Mouse (Mus musculus): ENCODE measurements at regions not wholly inside any gene's neighbourhood (a gene's known extent, or its start where the extent isn't known, plus 50 kb on each side); places are given as distances from the start of the nearest gene placed in this dataset.

GRCm38 (mm10) chr5:149908376-149909078 is 109.9 kb upstream of the Rxfp2 start:
- no peak for DNase-seq (ENCODE audit: low spot score in 2 of 2)

- no peak for DNase-seq (ENCODE audit: low spot score in 2 of 2)
Measured at GRCm38 (mm10) chr5:149909108-149909739, 109.3 kb upstream of the Rxfp2 start.

- no peak for DNase-seq (ENCODE audit: low spot score in 2 of 2)
Measured at GRCm38 (mm10) chr5:149909971-149910370, 108.5 kb upstream of the Rxfp2 start.

GRCm38 (mm10) chr5:149911968-149912367 is 106.5 kb upstream of the Rxfp2 start:
- DNase-seq (ENCODE audit: low spot score in 2 of 2): no peak

- no peak for DNase-seq (ENCODE audit: low spot score in 2 of 2)
Measured at GRCm38 (mm10) chr5:149915761-149916160, 102.7 kb upstream of the Rxfp2 start.

GRCm38 (mm10) chr5:149917374-149917773 is 101.1 kb upstream of the Rxfp2 start:
- DNase-seq (ENCODE audit: low spot score in 2 of 2): no peak

GRCm38 (mm10) chr5:149919097-149919496 is 99.4 kb upstream of the Rxfp2 start:
- DNase-seq (ENCODE audit: low spot score in 2 of 2): no peak

GRCm38 (mm10) chr5:149920326-149920725 is 98.1 kb upstream of the Rxfp2 start:
- no peak for DNase-seq (ENCODE audit: low spot score in 2 of 2)

GRCm38 (mm10) chr5:149924501-149924900 is 94.0 kb upstream of the Rxfp2 start:
- no peak for DNase-seq (ENCODE audit: low spot score in 2 of 2)

GRCm38 (mm10) chr5:149926786-149927185 is 91.7 kb upstream of the Rxfp2 start:
- DNase-seq (ENCODE audit: low spot score in 2 of 2): no peak

GRCm38 (mm10) chr5:149931574-149932161 is 86.8 kb upstream of the Rxfp2 start:
- no peak for DNase-seq (ENCODE audit: low spot score in 2 of 2)

- no peak for DNase-seq (ENCODE audit: low spot score in 2 of 2)
Measured at GRCm38 (mm10) chr5:149932220-149932619, 86.3 kb upstream of the Rxfp2 start.

- DNase-seq (ENCODE audit: low spot score in 2 of 2): no peak
Measured at GRCm38 (mm10) chr5:149945651-149946050, 72.8 kb upstream of the Rxfp2 start.

GRCm38 (mm10) chr5:149947491-149947890 is 71.0 kb upstream of the Rxfp2 start:
- no peak for DNase-seq (ENCODE audit: low spot score in 2 of 2)

GRCm38 (mm10) chr5:149956931-149957330 is 61.5 kb upstream of the Rxfp2 start:
- DNase-seq (ENCODE audit: low spot score in 2 of 2): no peak

GRCm38 (mm10) chr5:149961178-149961577 is 57.3 kb upstream of the Rxfp2 start:
- DNase-seq (ENCODE audit: low spot score in 2 of 2): no peak

- DNase-seq (ENCODE audit: low spot score in 2 of 2): peak; percentile 17 to 18
Measured at GRCm38 (mm10) chr5:149964748-149965147, 53.7 kb upstream of the Rxfp2 start.

Measured in frontal cortex, postnatal 14 days (tissue).